Mouse (Mus musculus) midbrain, embryonic 13.5 days (tissue): ENCODE measurements around the gene Pfpl. TPM values are rescaled to one million over a fixed set of nuclear protein-coding genes. Genes with fewer than 3 reads are reported as not detected.

Source experiments
- polyA plus RNA-seq: library from polyadenylated mRNA; unstranded; fragments of >200 nt; fragmentation: Nextera tagmentation; extraction: Ambion mirVana; gene quantifications from 2 replicates; pipeline ENCODE4 v1.2.1, GENCODE M21; 2015

Gene Pfpl
- polyA plus RNA-seq, 1 experiment from 2014 or later, result not detected

Other genes starting within 250 kb of the Pfpl start
- gene Olfr1431, start 227.3 kb upstream of the Pfpl start, polyA plus RNA-seq, result not detected in 2 replicates
- not detected in 2 replicates for gene Olfr1432, start 195.3 kb upstream of the Pfpl start, polyA plus RNA-seq
- not detected in 2 replicates for gene Olfr262, start 186.2 kb upstream of the Pfpl start, polyA plus RNA-seq
- gene Olfr235, start 166.9 kb upstream of the Pfpl start, polyA plus RNA-seq, result not detected in 2 replicates
- not detected in 2 replicates for gene Olfr1434, start 148.1 kb upstream of the Pfpl start, polyA plus RNA-seq
- not detected in 2 replicates for gene Olfr1436, start 128.8 kb upstream of the Pfpl start, polyA plus RNA-seq
- not detected in 2 replicates for gene Olfr1437, start 102.8 kb upstream of the Pfpl start, polyA plus RNA-seq
- not detected in 2 replicates for gene Olfr1438-ps1, start 92.0 kb upstream of the Pfpl start, polyA plus RNA-seq
- gene Olfr1440, start 40.6 kb upstream of the Pfpl start, polyA plus RNA-seq, result not detected in 2 replicates
- not detected in 2 replicates for gene Olfr1441, start 10.5 kb upstream of the Pfpl start, polyA plus RNA-seq
- 0.54 and 0.57 TPM in 2 replicates for gene Mpeg1, start 32.9 kb downstream of the Pfpl start, polyA plus RNA-seq
- gene Dtx4, start 73.5 kb downstream of the Pfpl start, polyA plus RNA-seq, result 36.6 and 40.7 TPM in 2 replicates
- 9.5 TPM in 2 replicates for gene Fam111a, start 117.8 kb downstream of the Pfpl start, polyA plus RNA-seq
- gene Gm4952, start 172.1 kb downstream of the Pfpl start, polyA plus RNA-seq, result not detected in 2 replicates
- gene Glyat, start 205.4 kb downstream of the Pfpl start, polyA plus RNA-seq, result not detected in 2 replicates
- not detected in 2 replicates for gene Olfr1442, start 242.5 kb downstream of the Pfpl start, polyA plus RNA-seq